Mouse (Mus musculus): Measurements from ENCODE around the gene Lhfpl5.
"Not testable (repeated sequence)": the region's sequence is repeated elsewhere in the genome, so short reads cannot be mapped to it uniquely, and the experiment has no call there.

Lhfpl5 gene

GRCm38 (mm10) chr17:28575244-28576125 is at the start of gene Lhfpl5:
Lhfpl5 (plus strand) TSS chr17:28575641.
- peak in 1 of 2 experiments; percentile 68 for DNase-seq (ENCODE audit: low spot score in 2 of 2)

- DNase-seq (ENCODE audit: low spot score in 2 of 2), result no peak
Observed at GRCm38 (mm10) chr17:28527184-28528042, 48.0 kb upstream of the Lhfpl5 start.

- DNase-seq (ENCODE audit: low spot score in 2 of 2), result peak; percentile 74 to 85
Observed at GRCm38 (mm10) chr17:28528043-28528351, 47.4 kb upstream of the Lhfpl5 start.

GRCm38 (mm10) chr17:28529116-28529515 is 46.3 kb upstream of the Lhfpl5 start:
- no peak for DNase-seq (ENCODE audit: low spot score in 2 of 2)

GRCm38 (mm10) chr17:28530506-28530905 is 44.9 kb upstream of the Lhfpl5 start, which contains the start of gene Armc12:
Armc12 (plus strand) TSS chr17:28530806.
- no peak for DNase-seq (ENCODE audit: low spot score in 2 of 2)

GRCm38 (mm10) chr17:28531946-28532345 is 43.5 kb upstream of the Lhfpl5 start:
- no peak for DNase-seq (ENCODE audit: low spot score in 2 of 2)

- DNase-seq (ENCODE audit: low spot score in 2 of 2), result no peak
Observed at GRCm38 (mm10) chr17:28532557-28532956, 42.9 kb upstream of the Lhfpl5 start.

- DNase-seq (ENCODE audit: low spot score in 2 of 2), result no peak
Observed at GRCm38 (mm10) chr17:28533327-28533726, 42.1 kb upstream of the Lhfpl5 start.

GRCm38 (mm10) chr17:28537881-28538280 is 37.6 kb upstream of the Lhfpl5 start:
- DNase-seq (ENCODE audit: low spot score in 2 of 2), result no peak

GRCm38 (mm10) chr17:28546925-28547324 is 28.5 kb upstream of the Lhfpl5 start:
- DNase-seq (ENCODE audit: low spot score in 2 of 2), result peak in 1 of 2 experiments; percentile 47

GRCm38 (mm10) chr17:28548550-28548949 is 26.9 kb upstream of the Lhfpl5 start:
- no peak for DNase-seq (ENCODE audit: low spot score in 2 of 2)

GRCm38 (mm10) chr17:28549111-28549510 is 26.3 kb upstream of the Lhfpl5 start, which contains the start of gene Clpsl2:
Clpsl2 (plus strand) TSS chr17:28549411.
- no peak for DNase-seq (ENCODE audit: low spot score in 2 of 2)

- DNase-seq (ENCODE audit: low spot score in 2 of 2), result peak; percentile 31 to 69
Observed at GRCm38 (mm10) chr17:28553040-28553793, 22.2 kb upstream of the Lhfpl5 start.

- DNase-seq (ENCODE audit: low spot score in 2 of 2), result not testable (repeated sequence)
Observed at GRCm38 (mm10) chr17:28554021-28554420, 21.4 kb upstream of the Lhfpl5 start.

- DNase-seq (ENCODE audit: low spot score in 2 of 2), result no peak
Observed at GRCm38 (mm10) chr17:28556635-28557396, 18.6 kb upstream of the Lhfpl5 start.

- DNase-seq (ENCODE audit: low spot score in 2 of 2), result no peak
Observed at GRCm38 (mm10) chr17:28557772-28558171, 17.7 kb upstream of the Lhfpl5 start.

GRCm38 (mm10) chr17:28560598-28560997 is 14.8 kb upstream of the Lhfpl5 start, which contains the start of gene Clps:
Clps (minus strand) TSS chr17:28560766.
- no peak for DNase-seq (ENCODE audit: low spot score in 2 of 2)

GRCm38 (mm10) chr17:28561613-28562012 is 13.8 kb upstream of the Lhfpl5 start:
- no peak for DNase-seq (ENCODE audit: low spot score in 2 of 2)

- no peak for DNase-seq (ENCODE audit: low spot score in 2 of 2)
Observed at GRCm38 (mm10) chr17:28565181-28565580, 10.3 kb upstream of the Lhfpl5 start.

- DNase-seq (ENCODE audit: low spot score in 2 of 2), result no peak
Observed at GRCm38 (mm10) chr17:28567541-28567940, 7.9 kb upstream of the Lhfpl5 start.

- DNase-seq (ENCODE audit: low spot score in 2 of 2), result no peak
Observed at GRCm38 (mm10) chr17:28571868-28572267, 3.6 kb upstream of the Lhfpl5 start.
